Comparison of ENCODE assay signal across 15 mouse cellular contexts in genomic region chr11:57773936-57774335, GRCm38 (mm10). TPM values are rescaled to one million over a fixed set of nuclear protein-coding genes. Genes with fewer than 3 reads are reported as not detected.
DNase-seq lines count a peak whose midpoint lies in the region; ATAC-seq and TF ChIP-seq lines count a peak whose summit lies in the region.
"Had no signal": no experiment of that assay in that cellular context is flagged by ENCODE, and none has a peak within 500 bp of the region (broad histone marks: within the 10 kb centered on the region; RNA-seq: fewer than 3 reads in every experiment).

No protein-coding gene starts in this region.

- ATAC-seq in kidney, postnatal 0 days (replicated peaks; ENCODE audit: low FRiP score, low read depth), result no peak
- ATAC-seq in forebrain, embryonic 15.5 days (replicated peaks), result peak; percentile 62
- ATAC-seq in midbrain, embryonic 12.5 days (ENCODE audit: low FRiP score, low read depth), result peak; percentile 77
- ATAC-seq in heart, embryonic 12.5 days (ENCODE audit: insufficient number of reproducible peaks, low FRiP score), result no peak

- DNase-seq in kidney, postnatal 0 days (ENCODE audit: low spot score), result peak; percentile 46
- no peak for DNase-seq in kidney, postnatal 10 days
- peak; percentile 98 for DNase-seq in retina, postnatal 1 day
- DNase-seq in thymus, postnatal 4 days, result no peak
- DNase-seq in cerebellum, adult 8-10 months, result no peak
- DNase-seq: adrenal gland, postnatal 10 days; cerebellum, postnatal 10 days; heart, adult 11 months; lung, postnatal 4 days; thymus, postnatal 36 days had no signal

- H3K27ac ChIP-seq in kidney, postnatal 0 days, result no peak overlapping the region; the same call in 1 of the 2 replicates
- peak overlapping the region; percentile 13; the same call in 1 of the 2 replicates for H3K27ac ChIP-seq in forebrain, embryonic 15.5 days (replicated peaks)
- H3K27ac ChIP-seq in midbrain, embryonic 12.5 days (replicated peaks), result peak overlapping the region; percentile 79
- no peak overlapping the region for H3K27ac ChIP-seq in heart, embryonic 12.5 days (ENCODE audit: poor library complexity, severe bottlenecking)
- H3K27ac ChIP-seq: limb, embryonic 15.5 days had no signal

- H3K9ac ChIP-seq in kidney, postnatal 0 days (ENCODE audit: low read depth, low read length), result no peak overlapping the region
- H3K9ac ChIP-seq in forebrain, embryonic 15.5 days (replicated peaks), result no peak overlapping the region
- H3K9ac ChIP-seq in midbrain, embryonic 12.5 days (replicated peaks), result peak overlapping the region; percentile 24; the same call in 1 of the 2 replicates
- H3K9ac ChIP-seq in heart, embryonic 12.5 days, result no peak overlapping the region
- H3K9ac ChIP-seq: limb, embryonic 15.5 days had no signal

- no peak overlapping the region for H3K4me3 ChIP-seq in kidney, postnatal 0 days (replicated peaks; ENCODE audit: low read depth, low read length)
- H3K4me3 ChIP-seq in forebrain, embryonic 15.5 days, result no peak overlapping the region
- no peak overlapping the region for H3K4me3 ChIP-seq in midbrain, embryonic 12.5 days
- H3K4me3 ChIP-seq in heart, embryonic 12.5 days, result no peak overlapping the region
- H3K4me3 ChIP-seq: limb, embryonic 15.5 days had no signal

- H3K4me1 ChIP-seq in kidney, postnatal 0 days (replicated peaks; ENCODE audit: insufficient read depth, low read length), result 0 out of 2 replicates have a peak, but pooled peaks cover 6% of the 10 kb centered on the region
- H3K4me1 ChIP-seq in forebrain, embryonic 15.5 days, result peaks cover 20% of the 10 kb centered on the region
- peaks cover 30% of the 10 kb centered on the region for H3K4me1 ChIP-seq in midbrain, embryonic 12.5 days
- peaks cover 23% of the 10 kb centered on the region for H3K4me1 ChIP-seq in heart, embryonic 12.5 days (replicated peaks)

- H3K27me3 ChIP-seq in kidney, postnatal 0 days (ENCODE audit: insufficient read depth, low read length), result no peaks in the 10 kb centered on the region
- H3K27me3 ChIP-seq in forebrain, embryonic 15.5 days, result peaks cover 62% of the 10 kb centered on the region
- H3K27me3 ChIP-seq in midbrain, embryonic 12.5 days, result peaks cover 38% of the 10 kb centered on the region
- no peaks in the 10 kb centered on the region for H3K27me3 ChIP-seq in heart, embryonic 12.5 days (replicated peaks)
- H3K27me3 ChIP-seq: limb, embryonic 15.5 days had no signal

- TF ChIP-seq CTCF in kidney, postnatal 0 days (IDR thresholded peaks at IDR 0.05; ENCODE audit: low read depth), result no peak

- no peak overlapping the region for H3K4me2 ChIP-seq in kidney, postnatal 0 days (ENCODE audit: low read length)
- H3K4me2 ChIP-seq in forebrain, embryonic 15.5 days (replicated peaks), result no peak overlapping the region
- H3K4me2 ChIP-seq in midbrain, embryonic 12.5 days (replicated peaks), result peak overlapping the region; percentile 27
- no peak overlapping the region for H3K4me2 ChIP-seq in heart, embryonic 12.5 days
- H3K4me2 ChIP-seq: limb, embryonic 15.5 days had no signal

- 0 out of 2 replicates have a peak, but pooled peaks cover 3% of the 10 kb centered on the region for H3K36me3 ChIP-seq in kidney, postnatal 0 days (ENCODE audit: insufficient read depth, low read length)
- no peaks in the 10 kb centered on the region for H3K36me3 ChIP-seq in forebrain, embryonic 15.5 days
- H3K36me3 ChIP-seq in midbrain, embryonic 12.5 days, result no peaks in the 10 kb centered on the region
- peaks cover 12% of the 10 kb centered on the region; the same call in 1 of the 2 replicates for H3K36me3 ChIP-seq in heart, embryonic 12.5 days

- H3K9me3 ChIP-seq in kidney, postnatal 0 days (replicated peaks; ENCODE audit: low read length), result no peaks in the 10 kb centered on the region
- H3K9me3 ChIP-seq in forebrain, embryonic 15.5 days, result no peaks in the 10 kb centered on the region
- no peaks in the 10 kb centered on the region for H3K9me3 ChIP-seq in midbrain, embryonic 12.5 days
- H3K9me3 ChIP-seq in heart, embryonic 12.5 days (replicated peaks), result no peaks in the 10 kb centered on the region
- H3K9me3 ChIP-seq: limb, embryonic 15.5 days had no signal

- 13% methylated on average over 4 of the region's 4 CpGs for WGBS in kidney, postnatal 0 days
- WGBS in forebrain, embryonic 15.5 days, result 0% methylated on average over 4 of the region's 4 CpGs
- WGBS in midbrain, embryonic 12.5 days, result 3% methylated on average over 4 of the region's 4 CpGs
- 17% methylated on average over 4 of the region's 4 CpGs for WGBS in heart, embryonic 12.5 days

RNA-seq across cellular contexts. Expression of gene Sap30l, which starts 27.5 kb away (rescaled TPM):
- polyA plus RNA-seq in kidney, postnatal 0 days (2015; fragmentation: Nextera tagmentation; extraction: Ambion mirVana), result 12.6 and 19.1 TPM in 2 replicates
- 10.3 and 11.8 TPM in 2 replicates for polyA plus RNA-seq in forebrain, embryonic 15.5 days (2015; fragmentation: Nextera tagmentation; extraction: Ambion mirVana)
- 16.7 and 20.2 TPM in 2 replicates for polyA plus RNA-seq in midbrain, embryonic 12.5 days (2016; fragmentation: Nextera tagmentation; extraction: Ambion mirVana)
- 15.0 and 17.3 TPM in 2 replicates for polyA plus RNA-seq in heart, embryonic 12.5 days (2016; fragmentation: Nextera tagmentation; extraction: Ambion mirVana)

RNA-seq across cellular contexts. Expression of gene Hand1, which starts 58.7 kb away (rescaled TPM):
- polyA plus RNA-seq in kidney, postnatal 0 days (2015; fragmentation: Nextera tagmentation; extraction: Ambion mirVana), result 0.13 TPM in 1 of 2 replicates, not detected in the other
- not detected in 2 replicates for polyA plus RNA-seq in forebrain, embryonic 15.5 days (2015; fragmentation: Nextera tagmentation; extraction: Ambion mirVana)
- polyA plus RNA-seq in midbrain, embryonic 12.5 days (2016; fragmentation: Nextera tagmentation; extraction: Ambion mirVana), result not detected in 2 replicates
- polyA plus RNA-seq in heart, embryonic 12.5 days (2016; fragmentation: Nextera tagmentation; extraction: Ambion mirVana), result 62.0 and 66.2 TPM in 2 replicates
- polyA plus RNA-seq: C2C12 had no signal

Comparison
In these comparisons a context has a peak if more than half of its experiments do, and no peak if none do; other contexts are left out.
1. DNase-seq: peak in kidney, postnatal 0 days (single experiment) and retina, postnatal 1 day (single experiment); none in kidney, postnatal 10 days (single experiment), thymus, postnatal 4 days (single experiment) and cerebellum, adult 8-10 months (single experiment).
2. ATAC-seq: peak in forebrain, embryonic 15.5 days (single experiment) and midbrain, embryonic 12.5 days (single experiment); none in kidney, postnatal 0 days (single experiment) and heart, embryonic 12.5 days (single experiment).
3. H3K27ac ChIP-seq: peak in forebrain, embryonic 15.5 days (single experiment) and midbrain, embryonic 12.5 days (single experiment); none in kidney, postnatal 0 days (single experiment) and heart, embryonic 12.5 days (single experiment).
4. RNA of gene Hand1, which starts 58.7 kb away (polyA plus RNA-seq): 62.0 to 66.2 TPM in heart, embryonic 12.5 days; 0.13 TPM in kidney, postnatal 0 days, not detected in midbrain, embryonic 12.5 days and not detected in forebrain, embryonic 15.5 days; every median in the first group is over 10 times any median in the second.